Mouse (Mus musculus): ENCODE measurements around the gene Lrmda. TPM values are rescaled to one million over a fixed set of nuclear protein-coding genes. Genes with fewer than 3 reads are reported as not detected.

Gene Lrmda
- polyA plus RNA-seq, 1 experiment from 2014 or later: 0.20 TPM

- ATAC-seq (ENCODE audit: low FRiP score): no peak
- WGBS: 85% methylated on average over 6 of the region's 6 CpGs
- H3K9me3 ChIP-seq (ENCODE audit: control insufficient read depth, low read length): no peaks in the 10 kb centered on the region
These were observed 39.9 kb downstream of the Lrmda start for GRCm38 (mm10) chr14:22059348-22059861.

GRCm38 (mm10) chr14:22060787-22061186, 41.3 kb downstream of the Lrmda start:
- DNase-seq (ENCODE audit: low spot score): no peak
- Histone ChIP-seq H3K27ac (ENCODE audit: low read depth, low read length) (no peak overlapping the region), H3K4me1 (replicated peaks; ENCODE audit: control insufficient read depth, insufficient read depth, low read length) (0 out of 2 replicates have a peak, but pooled peaks cover 3% of the 10 kb centered on the region), H3K9me3 (ENCODE audit: control insufficient read depth, low read length) (no peaks in the 10 kb centered on the region), H3K4me2 (replicated peaks; ENCODE audit: low read depth, low read length) (no peak overlapping the region), H3K27me3 (ENCODE audit: control insufficient read depth, insufficient read depth, low read length) (no peaks in the 10 kb centered on the region), H3K9ac (ENCODE audit: low read depth, low read length) (no peak overlapping the region), H3K4me3 (ENCODE audit: low read depth, low read length) (no peak overlapping the region), H3K36me3 (ENCODE audit: control insufficient read depth, insufficient read depth, low read length) (no peaks in the 10 kb centered on the region)
- 65% methylated on average over 7 of the region's 7 CpGs for WGBS
- ATAC-seq (ENCODE audit: low FRiP score): peak; percentile 43; the same call in 1 of the 2 replicates

More at GRCm38 (mm10) chr14:22059348-22059861, 39.9 kb downstream of the Lrmda start:
- Histone ChIP-seq H3K9ac (ENCODE audit: low read depth, low read length) (no peak overlapping the region), H3K36me3 (ENCODE audit: control insufficient read depth, insufficient read depth, low read length) (no peaks in the 10 kb centered on the region), H3K27ac (ENCODE audit: low read depth, low read length) (no peak overlapping the region), H3K4me2 (replicated peaks; ENCODE audit: low read depth, low read length) (no peak overlapping the region), H3K4me3 (ENCODE audit: low read depth, low read length) (no peak overlapping the region), H3K4me1 (replicated peaks; ENCODE audit: control insufficient read depth, insufficient read depth, low read length) (0 out of 2 replicates have a peak, but pooled peaks cover 3% of the 10 kb centered on the region), H3K27me3 (ENCODE audit: control insufficient read depth, insufficient read depth, low read length) (no peaks in the 10 kb centered on the region)
- DNase-seq (ENCODE audit: low spot score): no peak

- 88% methylated on average over 9 of the region's 9 CpGs for WGBS
These were observed 42.8 kb downstream of the Lrmda start for GRCm38 (mm10) chr14:22062117-22062855.

GRCm38 (mm10) chr14:22069169-22069568, 49.7 kb downstream of the Lrmda start:
- no peak for DNase-seq (ENCODE audit: low spot score)
- 68% methylated on average over 2 of the region's 2 CpGs for WGBS

More at GRCm38 (mm10) chr14:22062117-22062855, 42.8 kb downstream of the Lrmda start:
- Histone ChIP-seq H3K9ac (ENCODE audit: low read depth, low read length) (no peak overlapping the region), H3K27ac (ENCODE audit: low read depth, low read length) (no peak overlapping the region), H3K4me2 (replicated peaks; ENCODE audit: low read depth, low read length) (no peak overlapping the region), H3K4me3 (ENCODE audit: low read depth, low read length) (no peak overlapping the region), H3K27me3 (ENCODE audit: control insufficient read depth, insufficient read depth, low read length) (no peaks in the 10 kb centered on the region), H3K36me3 (ENCODE audit: control insufficient read depth, insufficient read depth, low read length) (no peaks in the 10 kb centered on the region), H3K4me1 (replicated peaks; ENCODE audit: control insufficient read depth, insufficient read depth, low read length) (0 out of 2 replicates have a peak, but pooled peaks cover 3% of the 10 kb centered on the region), H3K9me3 (ENCODE audit: control insufficient read depth, low read length) (no peaks in the 10 kb centered on the region)
- ATAC-seq (ENCODE audit: low FRiP score) (no peak), DNase-seq (ENCODE audit: low spot score) (no peak)

GRCm38 (mm10) chr14:22073385-22073784, 53.9 kb downstream of the Lrmda start:
- no peak for ATAC-seq (ENCODE audit: low FRiP score)
- Histone ChIP-seq H3K9me3 (ENCODE audit: control insufficient read depth, low read length) (no peaks in the 10 kb centered on the region), H3K4me3 (ENCODE audit: low read depth, low read length) (no peak overlapping the region), H3K27me3 (ENCODE audit: control insufficient read depth, insufficient read depth, low read length) (no peaks in the 10 kb centered on the region), H3K9ac (ENCODE audit: low read depth, low read length) (no peak overlapping the region), H3K4me2 (replicated peaks; ENCODE audit: low read depth, low read length) (no peak overlapping the region), H3K27ac (ENCODE audit: low read depth, low read length) (no peak overlapping the region), H3K4me1 (replicated peaks; ENCODE audit: control insufficient read depth, insufficient read depth, low read length) (no peaks in the 10 kb centered on the region), H3K36me3 (ENCODE audit: control insufficient read depth, insufficient read depth, low read length) (no peaks in the 10 kb centered on the region)
- 84% methylated on average over 5 of the region's 5 CpGs for WGBS
- no peak for DNase-seq (ENCODE audit: low spot score)

More at GRCm38 (mm10) chr14:22069169-22069568, 49.7 kb downstream of the Lrmda start:
- Histone ChIP-seq H3K4me1 (replicated peaks; ENCODE audit: control insufficient read depth, insufficient read depth, low read length) (no peaks in the 10 kb centered on the region), H3K4me3 (ENCODE audit: low read depth, low read length) (no peak overlapping the region), H3K9ac (ENCODE audit: low read depth, low read length) (no peak overlapping the region), H3K9me3 (ENCODE audit: control insufficient read depth, low read length) (no peaks in the 10 kb centered on the region), H3K36me3 (ENCODE audit: control insufficient read depth, insufficient read depth, low read length) (no peaks in the 10 kb centered on the region), H3K4me2 (replicated peaks; ENCODE audit: low read depth, low read length) (no peak overlapping the region), H3K27ac (ENCODE audit: low read depth, low read length) (no peak overlapping the region), H3K27me3 (ENCODE audit: control insufficient read depth, insufficient read depth, low read length) (no peaks in the 10 kb centered on the region)
- ATAC-seq (ENCODE audit: low FRiP score): no peak

GRCm38 (mm10) chr14:22074229-22074628, 54.7 kb downstream of the Lrmda start:
- Histone ChIP-seq H3K4me3 (ENCODE audit: low read depth, low read length) (no peak overlapping the region), H3K36me3 (ENCODE audit: control insufficient read depth, insufficient read depth, low read length) (no peaks in the 10 kb centered on the region), H3K4me1 (replicated peaks; ENCODE audit: control insufficient read depth, insufficient read depth, low read length) (no peaks in the 10 kb centered on the region), H3K27ac (ENCODE audit: low read depth, low read length) (no peak overlapping the region), H3K27me3 (ENCODE audit: control insufficient read depth, insufficient read depth, low read length) (no peaks in the 10 kb centered on the region), H3K9ac (ENCODE audit: low read depth, low read length) (no peak overlapping the region), H3K9me3 (ENCODE audit: control insufficient read depth, low read length) (no peaks in the 10 kb centered on the region), H3K4me2 (replicated peaks; ENCODE audit: low read depth, low read length) (no peak overlapping the region)
- 43% methylated on average over 16 of the region's 16 CpGs for WGBS
- ATAC-seq (ENCODE audit: low FRiP score): no peak
- peak; percentile 26 for DNase-seq (ENCODE audit: low spot score)

GRCm38 (mm10) chr14:22083931-22084330, 64.4 kb downstream of the Lrmda start:
- H3K27me3 ChIP-seq (ENCODE audit: control insufficient read depth, insufficient read depth, low read length): no peaks in the 10 kb centered on the region
- no peaks in the 10 kb centered on the region for H3K4me1 ChIP-seq (replicated peaks; ENCODE audit: control insufficient read depth, insufficient read depth, low read length)
- DNase-seq (ENCODE audit: low spot score): no peak
- no peaks in the 10 kb centered on the region for H3K36me3 ChIP-seq (ENCODE audit: control insufficient read depth, insufficient read depth, low read length)
- no peaks in the 10 kb centered on the region for H3K9me3 ChIP-seq (ENCODE audit: control insufficient read depth, low read length)
- H3K4me2 ChIP-seq (replicated peaks; ENCODE audit: low read depth, low read length): no peak overlapping the region
- 73% methylated on average over 3 of the region's 3 CpGs for WGBS
- no peak for ATAC-seq (ENCODE audit: low FRiP score)
- no peak overlapping the region for H3K4me3 ChIP-seq (ENCODE audit: low read depth, low read length)
- H3K27ac ChIP-seq (ENCODE audit: low read depth, low read length): no peak overlapping the region
- H3K9ac ChIP-seq (ENCODE audit: low read depth, low read length): no peak overlapping the region

GRCm38 (mm10) chr14:22085411-22085810, 65.9 kb downstream of the Lrmda start:
- WGBS: 92% methylated on average over 3 of the region's 3 CpGs
- H3K4me1 ChIP-seq (replicated peaks; ENCODE audit: control insufficient read depth, insufficient read depth, low read length): no peaks in the 10 kb centered on the region
- no peak overlapping the region for H3K4me3 ChIP-seq (ENCODE audit: low read depth, low read length)
- no peak overlapping the region for H3K27ac ChIP-seq (ENCODE audit: low read depth, low read length)
- no peaks in the 10 kb centered on the region for H3K36me3 ChIP-seq (ENCODE audit: control insufficient read depth, insufficient read depth, low read length)
- DNase-seq (ENCODE audit: low spot score): no peak
- no peak for ATAC-seq (ENCODE audit: low FRiP score)
- no peaks in the 10 kb centered on the region for H3K27me3 ChIP-seq (ENCODE audit: control insufficient read depth, insufficient read depth, low read length)
- H3K9me3 ChIP-seq (ENCODE audit: control insufficient read depth, low read length): no peaks in the 10 kb centered on the region
- no peak overlapping the region for H3K9ac ChIP-seq (ENCODE audit: low read depth, low read length)
- H3K4me2 ChIP-seq (replicated peaks; ENCODE audit: low read depth, low read length): no peak overlapping the region

GRCm38 (mm10) chr14:22088604-22089003, 69.1 kb downstream of the Lrmda start:
- H3K27ac ChIP-seq (ENCODE audit: low read depth, low read length): no peak overlapping the region
- DNase-seq (ENCODE audit: low spot score) (no peak), ATAC-seq (ENCODE audit: low FRiP score) (no peak)
- no peaks in the 10 kb centered on the region for H3K36me3 ChIP-seq (ENCODE audit: control insufficient read depth, insufficient read depth, low read length)
- no peak overlapping the region for H3K9ac ChIP-seq (ENCODE audit: low read depth, low read length)
- no peaks in the 10 kb centered on the region for H3K27me3 ChIP-seq (ENCODE audit: control insufficient read depth, insufficient read depth, low read length)
- H3K4me2 ChIP-seq (replicated peaks; ENCODE audit: low read depth, low read length): no peak overlapping the region
- no peak overlapping the region for H3K4me3 ChIP-seq (ENCODE audit: low read depth, low read length)
- no peaks in the 10 kb centered on the region for H3K4me1 ChIP-seq (replicated peaks; ENCODE audit: control insufficient read depth, insufficient read depth, low read length)
- 94% methylated on average over 2 of the region's 2 CpGs for WGBS
- H3K9me3 ChIP-seq (ENCODE audit: control insufficient read depth, low read length): no peaks in the 10 kb centered on the region

Data from hindbrain, embryonic 11.5 days (tissue).